ENCODE assay signal across 25 mouse cellular contexts in the genomic region with DNA sequence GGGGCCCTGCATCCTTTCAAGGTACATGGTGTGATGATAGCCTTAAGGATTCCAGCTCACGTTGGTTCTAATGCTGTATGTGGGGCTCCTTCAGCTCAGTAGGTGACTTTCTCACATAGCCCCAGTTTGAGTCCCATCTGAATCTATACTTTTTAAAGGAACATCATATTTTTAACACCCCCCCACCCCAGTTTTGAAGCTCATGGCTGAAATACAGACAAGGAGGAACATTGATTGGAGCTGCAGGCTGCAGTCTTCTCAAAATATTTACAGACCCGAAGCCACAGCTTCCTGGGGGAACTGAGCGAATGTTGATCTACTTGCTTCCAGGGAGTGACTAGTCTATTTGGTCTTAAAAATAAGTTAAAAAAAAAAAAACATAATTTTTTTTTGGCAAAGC.
A peak's percentile ranks its signal among the peaks of the same experiment; 100 is the strongest.
DNase-seq lines count a peak whose midpoint lies in the region; ATAC-seq and TF ChIP-seq lines count a peak whose summit lies in the region.
"Had no signal": no experiment of that assay in that cellular context is flagged by ENCODE, and none has a peak within 500 bp of the region (broad histone marks: within the 10 kb centered on the region; RNA-seq: fewer than 3 reads in every experiment).

No protein-coding gene starts in this region.

- no peak for TF ChIP-seq EP300 in heart, postnatal 0 days (IDR thresholded peaks at IDR 0.05; ENCODE audit: low read depth)
- TF ChIP-seq EP300 in heart, adult 2 months (IDR thresholded peaks at IDR 0.05; ENCODE audit: insufficient read depth, low read depth, low read length): no peak

- intact Hi-C loops in heart, postnatal 14 days (cut with DNase I): loop anchor here (5.0 kb wide), 1 partner anchor 99 kb away; the partner anchor contains the start of genes Gm49395 and Itga1
- intact Hi-C loops in heart, postnatal 36 days (cut with DNase I): no loop called here
- intact Hi-C loops in heart, adult 2 months (cut with DNase I): loop anchor here (5.0 kb wide), 1 partner anchor 94 kb away; no protein-coding TSS in a partner anchor

- no peaks in the 10 kb centered on the region for H3K27me3 ChIP-seq in heart, embryonic 13.5 days (replicated peaks)
- H3K27me3 ChIP-seq in heart, embryonic 15.5 days: no peaks in the 10 kb centered on the region
- H3K27me3 ChIP-seq in heart, postnatal 0 days (ENCODE audit: control insufficient read depth, insufficient read depth, low read length): no peaks in the 10 kb centered on the region
- H3K27me3 ChIP-seq in heart, adult 2 months (ENCODE audit: control insufficient read depth, insufficient read depth, low read length): no peaks in the 10 kb centered on the region
- H3K27me3 ChIP-seq: CH12.LX; embryonic facial prominence, embryonic 12.5 days; forebrain, embryonic 13.5 days; Patski had no signal

- H3K9me3 ChIP-seq in heart, embryonic 13.5 days: no peaks in the 10 kb centered on the region
- no peaks in the 10 kb centered on the region; the same call in 1 of the 2 replicates for H3K9me3 ChIP-seq in heart, embryonic 15.5 days (replicated peaks)
- peaks cover 4% of the 10 kb centered on the region; the same call in 1 of the 2 replicates for H3K9me3 ChIP-seq in heart, postnatal 0 days (replicated peaks; ENCODE audit: control insufficient read depth, low read length)
- H3K9me3 ChIP-seq: embryonic facial prominence, embryonic 10.5 days; embryonic facial prominence, embryonic 12.5 days; forebrain, embryonic 13.5 days; G1E had no signal

- TF ChIP-seq POLR2A in heart, adult 2 months (IDR thresholded peaks at IDR 0.05; ENCODE audit: insufficient read depth, low read depth, low read length): no peak

- ATAC-seq in heart, embryonic 13.5 days (ENCODE audit: extremely low read depth, insufficient number of reproducible peaks, low FRiP score, low TSS enrichment): no peak
- ATAC-seq in heart, embryonic 15.5 days (replicated peaks; ENCODE audit: insufficient number of reproducible peaks, insufficient read depth, low FRiP score, low read depth): no peak
- no peak for ATAC-seq in heart, postnatal 0 days (ENCODE audit: insufficient read depth, low read depth)
- ATAC-seq: activated CD4-positive, CD25-positive, alpha-beta regulatory T cell, adult 4 months; CD4-positive, CD25-positive, alpha-beta regulatory T cell, adult 4 months; forebrain, embryonic 13.5 days; Patski had no signal

- no peak overlapping the region for H3K4me3 ChIP-seq in heart, embryonic 13.5 days
- no peak overlapping the region for H3K4me3 ChIP-seq in heart, embryonic 15.5 days
- H3K4me3 ChIP-seq in heart, postnatal 0 days (ENCODE audit: low read depth, low read length): no peak overlapping the region
- no peak overlapping the region for H3K4me3 ChIP-seq in heart, adult 2 months
- H3K4me3 ChIP-seq: embryonic facial prominence, embryonic 10.5 days; embryonic facial prominence, embryonic 12.5 days; forebrain, embryonic 13.5 days had no signal

- WGBS in heart, embryonic 13.5 days: 63% methylated on average over 3 of the region's 3 CpGs
- WGBS in heart, embryonic 15.5 days: 77% methylated on average over 3 of the region's 3 CpGs
- 64% methylated on average over 3 of the region's 3 CpGs for WGBS in heart, postnatal 0 days
- WGBS in heart, adult 2 months: 81% methylated on average over 3 of the region's 3 CpGs

- no peak for TF ChIP-seq CTCF in heart, postnatal 0 days (IDR thresholded peaks at IDR 0.05; ENCODE audit: low read depth)
- no peak for TF ChIP-seq CTCF in heart, adult 2 months (IDR thresholded peaks at IDR 0.05)

- peak; percentile 63 for DNase-seq in heart, adult 11 months
- no peak for DNase-seq in heart, postnatal 14 days
- no peak for DNase-seq in heart, adult 8-10 months (ENCODE audit: low spot score)
- DNase-seq in heart, postnatal 36 days: no peak
- no peak for DNase-seq in heart, postnatal 0 days (ENCODE audit: low spot score)
- DNase-seq in heart, adult 2 months: no peak
- DNase-seq: adrenal gland, adult 8-10 months; adrenal gland, postnatal 14 days; adrenal gland, postnatal 36 days; B cell, adult 2 months; cerebellum, adult 11-12 months; cerebellum, adult 2 months; cerebellum, adult 9-10 months; cerebellum, postnatal 10 days; cerebellum, postnatal 25 days had no signal

- H3K4me1 ChIP-seq in heart, embryonic 13.5 days: peaks cover 54% of the 10 kb centered on the region
- H3K4me1 ChIP-seq in heart, embryonic 15.5 days (replicated peaks): peaks cover 33% of the 10 kb centered on the region
- H3K4me1 ChIP-seq in heart, postnatal 0 days (ENCODE audit: control insufficient read depth, insufficient read depth): peaks cover 36% of the 10 kb centered on the region
- peaks cover 7% of the 10 kb centered on the region for H3K4me1 ChIP-seq in heart, adult 2 months (ENCODE audit: control insufficient read depth, insufficient read depth, low read length)
- H3K4me1 ChIP-seq: embryonic facial prominence, embryonic 12.5 days had no signal

- H3K4me2 ChIP-seq in heart, embryonic 13.5 days: no peak overlapping the region
- no peak overlapping the region for H3K4me2 ChIP-seq in heart, embryonic 15.5 days
- no peak overlapping the region for H3K4me2 ChIP-seq in heart, postnatal 0 days (ENCODE audit: low read depth, low read length)
- H3K4me2 ChIP-seq: embryonic facial prominence, embryonic 12.5 days; forebrain, embryonic 13.5 days had no signal

- no peaks in the 10 kb centered on the region for H3K79me2 ChIP-seq in heart, adult 2 months (replicated peaks; ENCODE audit: control insufficient read depth, insufficient read depth, low read length)

- H3K27ac ChIP-seq in heart, embryonic 13.5 days (replicated peaks): peak overlapping the region; percentile 72
- H3K27ac ChIP-seq in heart, embryonic 15.5 days: peak overlapping the region; percentile 71
- H3K27ac ChIP-seq in heart, postnatal 0 days (ENCODE audit: low read depth): peak overlapping the region; percentile 60
- H3K27ac ChIP-seq in heart, adult 2 months: no peak overlapping the region
- H3K27ac ChIP-seq: embryonic facial prominence, embryonic 10.5 days; embryonic facial prominence, embryonic 12.5 days; forebrain, embryonic 13.5 days had no signal

- H3K36me3 ChIP-seq in heart, embryonic 13.5 days: peaks cover 36% of the 10 kb centered on the region
- peaks cover 17% of the 10 kb centered on the region; the same call in 1 of the 2 replicates for H3K36me3 ChIP-seq in heart, embryonic 15.5 days
- peaks cover 23% of the 10 kb centered on the region for H3K36me3 ChIP-seq in heart, postnatal 0 days (replicated peaks; ENCODE audit: control insufficient read depth, insufficient read depth, low read length)
- peaks cover 21% of the 10 kb centered on the region for H3K36me3 ChIP-seq in heart, adult 2 months (ENCODE audit: control insufficient read depth, insufficient read depth, low read length)
- H3K36me3 ChIP-seq: embryonic facial prominence, embryonic 10.5 days; embryonic facial prominence, embryonic 12.5 days; G1E had no signal

- no peak overlapping the region for H3K9ac ChIP-seq in heart, embryonic 13.5 days
- no peak overlapping the region for H3K9ac ChIP-seq in heart, embryonic 15.5 days
- H3K9ac ChIP-seq in heart, postnatal 0 days (replicated peaks; ENCODE audit: low read depth, low read length): no peak overlapping the region
- H3K9ac ChIP-seq in heart, adult 2 months (ENCODE audit: low read depth, low read length): no peak overlapping the region
- H3K9ac ChIP-seq: embryonic facial prominence, embryonic 12.5 days; forebrain, embryonic 13.5 days had no signal
